Mouse (Mus musculus) cerebellum, postnatal 10 days (tissue): Measurements from ENCODE around the gene Gdpd2.
A peak's percentile ranks its signal among the peaks of the same experiment; 100 is the strongest.

Experiments used
- DNase-seq, 2 experiments: peaks; one replicate each; pipeline ENCODE4 v3.0.0; 2021; ENCODE audit warnings: mixed read lengths in 2 of 2

The Gdpd2 gene

GRCm38 (mm10) chrX:100729665-100730188 is at the start of gene Gdpd2:
Gdpd2 (plus strand) TSS chrX:100729873.
- DNase-seq, result peak; percentile 65 to 68

GRCm38 (mm10) chrX:100686527-100686926 is 43.1 kb upstream of the Gdpd2 start:
- DNase-seq, result no peak

GRCm38 (mm10) chrX:100687360-100688032 is 42.2 kb upstream of the Gdpd2 start:
- no peak for DNase-seq

GRCm38 (mm10) chrX:100688033-100688370 is 41.7 kb upstream of the Gdpd2 start:
- DNase-seq, result no peak

- no peak for DNase-seq
Measured at GRCm38 (mm10) chrX:100696776-100697175, 32.9 kb upstream of the Gdpd2 start.

- no peak for DNase-seq
Measured at GRCm38 (mm10) chrX:100708032-100708431, 21.6 kb upstream of the Gdpd2 start.

- no peak for DNase-seq
Measured at GRCm38 (mm10) chrX:100716173-100716572, 13.5 kb upstream of the Gdpd2 start.

GRCm38 (mm10) chrX:100728947-100729346 is 726 bp upstream of the Gdpd2 start:
- DNase-seq, result peak; percentile 48 to 58

- DNase-seq, result no peak
Measured at GRCm38 (mm10) chrX:100730266-100730665, 593 bp downstream of the Gdpd2 start.

- no peak for DNase-seq
Measured at GRCm38 (mm10) chrX:100734359-100734758, 4.7 kb downstream of the Gdpd2 start.

- DNase-seq, result peak; percentile 78 to 81
Measured at GRCm38 (mm10) chrX:100738918-100739317, 9.2 kb downstream of the Gdpd2 start.

- peak; percentile 28 to 31 for DNase-seq
Measured at GRCm38 (mm10) chrX:100739443-100739842, 9.8 kb downstream of the Gdpd2 start.

GRCm38 (mm10) chrX:100740785-100741184 is 11.1 kb downstream of the Gdpd2 start:
- no peak for DNase-seq

GRCm38 (mm10) chrX:100741940-100742339 is 12.3 kb downstream of the Gdpd2 start:
- peak; percentile 85 to 87 for DNase-seq

GRCm38 (mm10) chrX:100765855-100766254 is 36.2 kb downstream of the Gdpd2 start:
- DNase-seq, result peak; percentile 36 to 38

- peak; percentile 82 for DNase-seq
Measured at GRCm38 (mm10) chrX:100767181-100767884, 37.7 kb downstream of the Gdpd2 start, which contains the start of gene Dlg3. Dlg3 (plus strand) TSS chrX:100767722.

- peak in 1 of 2 experiments; percentile 53 for DNase-seq
Measured at GRCm38 (mm10) chrX:100767885-100768626, 38.4 kb downstream of the Gdpd2 start.

GRCm38 (mm10) chrX:100769281-100769680 is 39.6 kb downstream of the Gdpd2 start:
- peak; percentile 56 to 67 for DNase-seq

GRCm38 (mm10) chrX:100774341-100774811 is 44.7 kb downstream of the Gdpd2 start:
- DNase-seq, result peak; percentile 69 to 74

- no peak for DNase-seq
Measured at GRCm38 (mm10) chrX:100775405-100775804, 45.7 kb downstream of the Gdpd2 start.

GRCm38 (mm10) chrX:100776494-100776893 is 46.8 kb downstream of the Gdpd2 start:
- DNase-seq, result peak; percentile 73 to 75

GRCm38 (mm10) chrX:100776985-100777654 is 47.4 kb downstream of the Gdpd2 start:
- peak; percentile 69 to 80 for DNase-seq
